Mouse (Mus musculus) forebrain, embryonic 10.5 days (tissue): ENCODE data around the gene Rexo1. TPM values are rescaled to one million over a fixed set of nuclear protein-coding genes. Genes with fewer than 3 reads are reported as not detected.

Experiments used
- DNase-seq: peaks from one replicate; pipeline ENCODE4 v3.0.0-alpha.2; 2017; ENCODE audit warnings: low spot score; ENCODE audit errors: extremely low spot score
- H3K27ac ChIP-seq: fragments of 300-500 bp; sonication (generic); 2 replicates; pipeline ENCODE4 v1.5.1; 2016; ENCODE audit warnings: mild to moderate bottlenecking
- H3K27me3 ChIP-seq: fragments of 300-500 bp; sonication (generic); 2 replicates; pipeline ENCODE4 v1.6.1; 2016; ENCODE audit warnings: mild to moderate bottlenecking; ENCODE audit not compliant: poor library complexity, severe bottlenecking
- H3K36me3 ChIP-seq: fragments of 300-500 bp; sonication (generic); replicated peaks from 2 replicates; pipeline ENCODE4 v1.6.1; 2016; ENCODE audit warnings: mild to moderate bottlenecking, moderate library complexity
- H3K4me1 ChIP-seq: fragments of 300-500 bp; sonication (generic); 2 replicates; pipeline ENCODE4 v1.6.1; 2016
- H3K4me3 ChIP-seq: fragments of 300-500 bp; sonication (generic); 2 replicates; pipeline ENCODE4 v1.5.1; 2016; ENCODE audit warnings: mild to moderate bottlenecking, moderate library complexity
- H3K9me3 ChIP-seq: fragments of 300-500 bp; sonication (generic); 2 replicates; pipeline ENCODE4 v1.6.1; 2016; ENCODE audit warnings: mild to moderate bottlenecking, moderate library complexity
- WGBS: fragments of 180-500 bp; shearing (Covaris S2); methylation state at CpG from one replicate; pipeline ENCODE4 v1.1.7; 2016; 5-methylcytosine and 5-hydroxymethylcytosine counted together
- polyA plus RNA-seq: library from polyadenylated mRNA; unstranded; fragments of >200 nt; fragmentation: Nextera tagmentation; extraction: Ambion mirVana; gene quantifications from 2 replicates; pipeline ENCODE4 v1.2.1, GENCODE M21; 2016

The Rexo1 gene
- polyA plus RNA-seq, 1 experiment from 2014 or later: 34.8 TPM

DNA sequence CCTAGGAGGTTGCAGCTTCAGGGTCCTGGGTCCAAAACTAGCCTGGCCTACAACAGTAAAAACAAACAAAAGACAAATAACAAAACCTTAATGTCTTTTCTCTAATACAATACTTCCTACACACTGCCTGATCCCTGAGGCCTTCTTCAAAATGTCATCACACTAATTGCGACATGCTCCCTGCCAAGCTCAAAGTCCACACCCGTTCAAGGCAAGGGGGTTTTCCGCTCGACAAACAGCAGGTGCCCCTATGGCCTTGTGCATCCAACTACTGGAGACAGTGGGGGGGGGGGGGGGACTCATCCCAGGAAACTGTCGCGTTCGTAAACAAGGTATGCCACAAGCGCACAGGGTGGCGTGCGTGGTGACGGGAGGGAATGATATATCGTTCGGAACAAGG lies 739 bp downstream of the Rexo1 start:
- no peaks in the 10 kb centered on the region for H3K9me3 ChIP-seq
- 2% methylated on average over 13 of the region's 13 CpGs for WGBS
- no peak for DNase-seq
- peak overlapping the region; percentile 95 for H3K27ac ChIP-seq
- no peaks in the 10 kb centered on the region for H3K27me3 ChIP-seq
- peaks cover 51% of the 10 kb centered on the region for H3K4me1 ChIP-seq
- peak overlapping the region; percentile 79 for H3K4me3 ChIP-seq
- H3K36me3 ChIP-seq: peaks cover 10% of the 10 kb centered on the region; the same call in 1 of the 2 replicates

DNA sequence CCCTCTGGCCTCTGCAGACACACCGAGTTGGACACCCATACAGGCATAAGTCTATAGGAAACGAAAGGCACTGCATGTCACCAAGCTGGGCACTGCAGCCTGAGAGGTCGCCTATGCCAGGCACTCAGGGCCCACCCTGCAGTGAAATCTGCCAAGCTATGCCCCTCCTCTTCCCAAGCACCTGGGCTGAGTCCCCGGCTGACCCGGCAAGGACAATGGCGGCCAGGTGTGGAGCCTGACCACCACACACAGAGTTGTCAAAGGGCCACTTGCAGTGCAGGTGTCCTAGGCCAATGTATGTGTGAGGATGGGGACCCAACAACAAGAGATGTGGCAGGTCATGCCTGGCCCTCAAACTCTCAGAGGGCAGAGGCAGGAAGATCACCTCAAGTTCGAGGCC lies 1.9 kb downstream of the Rexo1 start:
- WGBS: 89% methylated on average over 7 of the region's 7 CpGs
- H3K27me3 ChIP-seq: no peaks in the 10 kb centered on the region
- no peaks in the 10 kb centered on the region for H3K9me3 ChIP-seq
- no peak overlapping the region for H3K27ac ChIP-seq
- peaks cover 51% of the 10 kb centered on the region for H3K4me1 ChIP-seq
- DNase-seq: no peak
- peaks cover 6% of the 10 kb centered on the region; the same call in 1 of the 2 replicates for H3K36me3 ChIP-seq
- peak overlapping the region; percentile 79 for H3K4me3 ChIP-seq

- Histone ChIP-seq H3K4me1 (peaks cover 57% of the 10 kb centered on the region), H3K27me3 (no peaks in the 10 kb centered on the region), H3K27ac (no peak overlapping the region), H3K9me3 (no peaks in the 10 kb centered on the region), H3K36me3 (peaks cover 9% of the 10 kb centered on the region; the same call in 1 of the 2 replicates), H3K4me3 (no peak overlapping the region)
- DNase-seq: peak; percentile 75
- WGBS: 39% methylated on average over 5 of the region's 5 CpGs
Measured at GRCm38 (mm10) chr10:80557346-80557965, 3.9 kb downstream of the Rexo1 start.

GRCm38 (mm10) chr10:80553997-80554396 lies 7.4 kb downstream of the Rexo1 start:
- 84% methylated on average over 6 of the region's 6 CpGs for WGBS
- Histone ChIP-seq H3K9me3 (no peaks in the 10 kb centered on the region), H3K27ac (no peak overlapping the region), H3K4me3 (no peak overlapping the region), H3K4me1 (peaks cover 33% of the 10 kb centered on the region), H3K36me3 (peaks cover 29% of the 10 kb centered on the region), H3K27me3 (no peaks in the 10 kb centered on the region)
- no peak for DNase-seq

- no peaks in the 10 kb centered on the region for H3K27me3 ChIP-seq
- 90% methylated on average over 8 of the region's 8 CpGs for WGBS
- no peak overlapping the region for H3K27ac ChIP-seq
- no peak overlapping the region for H3K4me3 ChIP-seq
- DNase-seq: no peak
- peaks cover 33% of the 10 kb centered on the region for H3K4me1 ChIP-seq
- no peaks in the 10 kb centered on the region for H3K9me3 ChIP-seq
- peaks cover 33% of the 10 kb centered on the region for H3K36me3 ChIP-seq
Measured at GRCm38 (mm10) chr10:80553575-80553974, 7.8 kb downstream of the Rexo1 start.

- Histone ChIP-seq H3K4me3 (no peak overlapping the region), H3K27me3 (no peaks in the 10 kb centered on the region), H3K9me3 (no peaks in the 10 kb centered on the region), H3K27ac (no peak overlapping the region), H3K4me1 (peaks cover 23% of the 10 kb centered on the region), H3K36me3 (peaks cover 45% of the 10 kb centered on the region)
- DNase-seq: no peak
- WGBS: 62% methylated on average over 9 of the region's 9 CpGs
Measured at GRCm38 (mm10) chr10:80552364-80552763, 9.0 kb downstream of the Rexo1 start.

- no peaks in the 10 kb centered on the region for H3K9me3 ChIP-seq
- H3K27ac ChIP-seq: no peak overlapping the region
- whole genome bisulfite sequencing: 92% methylated on average over 21 of the region's 21 CpGs
- H3K4me3 ChIP-seq: 0 out of 2 replicates have a peak overlapping the region, but pooled peaks have one; percentile 5
- no peaks in the 10 kb centered on the region for H3K27me3 ChIP-seq
- peaks cover 73% of the 10 kb centered on the region for H3K36me3 ChIP-seq
- peaks cover 14% of the 10 kb centered on the region; the same call in 1 of the 2 replicates for H3K4me1 ChIP-seq
- no peak for DNase-seq
Measured at GRCm38 (mm10) chr10:80549279-80549678, 12.1 kb downstream of the Rexo1 start.

- Histone ChIP-seq H3K27ac (no peak overlapping the region), H3K27me3 (no peaks in the 10 kb centered on the region), H3K36me3 (peaks cover 75% of the 10 kb centered on the region), H3K4me1 (peaks cover 10% of the 10 kb centered on the region; the same call in 1 of the 2 replicates), H3K9me3 (no peaks in the 10 kb centered on the region), H3K4me3 (0 out of 2 replicates have a peak overlapping the region, but pooled peaks have one; percentile 5)
- 75% methylated on average over 10 of the region's 10 CpGs for WGBS
- DNase-seq: peak; percentile 77
Measured at GRCm38 (mm10) chr10:80548428-80549006, 12.8 kb downstream of the Rexo1 start.

- DNase-seq: no peak
- Histone ChIP-seq H3K27ac (no peak overlapping the region), H3K4me1 (peaks cover 7% of the 10 kb centered on the region; the same call in 1 of the 2 replicates), H3K27me3 (no peaks in the 10 kb centered on the region), H3K9me3 (no peaks in the 10 kb centered on the region), H3K4me3 (no peak overlapping the region), H3K36me3 (peaks cover 84% of the 10 kb centered on the region)
- 97% methylated on average over 15 of the region's 15 CpGs for WGBS
Measured at GRCm38 (mm10) chr10:80547539-80547938, 13.8 kb downstream of the Rexo1 start.

DNA sequence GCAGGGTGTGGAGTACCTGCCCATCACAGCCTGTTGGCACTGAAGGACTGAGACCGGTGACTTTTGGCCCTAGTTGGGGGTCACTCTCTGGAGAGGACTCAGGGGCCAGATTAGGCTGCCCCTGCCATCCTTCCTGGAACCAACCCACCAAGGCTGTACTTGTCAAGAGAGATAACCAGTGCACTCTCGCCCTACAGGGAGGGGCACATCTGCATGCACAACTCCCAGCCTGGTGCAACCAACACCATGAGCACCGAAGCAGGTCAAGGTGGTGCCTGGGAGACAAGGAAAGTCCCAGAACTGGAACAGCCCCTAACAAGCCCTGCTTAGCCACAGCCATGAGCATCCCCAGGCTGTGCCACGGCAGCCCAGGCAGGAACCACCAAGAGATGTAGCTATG lies 14.4 kb downstream of the Rexo1 start:
- H3K9me3 ChIP-seq: no peaks in the 10 kb centered on the region
- WGBS: 94% methylated on average over 4 of the region's 4 CpGs
- peaks cover 90% of the 10 kb centered on the region for H3K36me3 ChIP-seq
- H3K27ac ChIP-seq: no peak overlapping the region
- no peak for DNase-seq
- H3K4me1 ChIP-seq: peaks cover 7% of the 10 kb centered on the region; the same call in 1 of the 2 replicates
- H3K27me3 ChIP-seq: no peaks in the 10 kb centered on the region
- H3K4me3 ChIP-seq: no peak overlapping the region

DNA sequence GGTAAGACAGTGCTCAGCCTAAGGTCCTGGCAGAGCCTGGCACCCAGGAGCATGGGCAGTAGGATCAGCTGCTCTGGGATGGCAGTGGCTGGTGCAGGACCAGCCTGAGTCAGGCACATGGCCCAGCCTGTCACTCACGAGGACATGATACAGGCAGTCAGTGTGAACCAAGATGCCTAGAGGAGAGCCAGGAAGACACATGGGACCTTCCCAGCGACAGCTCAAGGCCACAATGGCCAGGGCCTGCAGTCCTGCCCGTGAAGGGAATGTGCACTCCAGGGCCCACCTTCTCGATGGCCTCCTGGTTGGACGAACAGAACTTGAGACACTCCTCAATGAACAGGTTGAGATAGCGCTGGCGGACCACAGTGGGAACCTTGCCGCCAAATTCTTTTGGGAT lies 15.8 kb downstream of the Rexo1 start:
- Histone ChIP-seq H3K27ac (no peak overlapping the region), H3K4me1 (peaks cover 7% of the 10 kb centered on the region; the same call in 1 of the 2 replicates), H3K36me3 (peaks cover 100% of the 10 kb centered on the region), H3K9me3 (no peaks in the 10 kb centered on the region), H3K4me3 (no peak overlapping the region), H3K27me3 (no peaks in the 10 kb centered on the region)
- 90% methylated on average over 8 of the region's 8 CpGs for WGBS
- no peak for DNase-seq

DNA sequence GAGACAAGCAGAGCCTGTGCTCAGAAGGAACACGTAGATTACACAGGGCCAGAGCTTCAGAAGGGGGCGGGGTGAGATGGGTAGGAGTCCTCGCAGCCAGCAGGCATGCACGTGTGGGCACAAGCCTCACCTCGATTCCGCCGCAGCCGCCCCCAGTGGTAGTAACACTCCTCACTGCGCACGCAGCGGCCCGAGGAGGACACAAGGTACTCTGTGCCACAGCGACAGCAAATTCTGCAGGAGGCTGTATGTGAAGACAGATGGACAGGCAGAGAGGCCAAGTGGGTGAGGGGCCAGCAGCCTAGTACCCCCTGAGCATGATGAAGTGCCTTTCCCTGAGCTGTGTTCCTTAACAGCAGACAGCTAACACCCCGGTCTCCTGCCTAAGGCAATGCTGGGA lies 17.5 kb downstream of the Rexo1 start:
- no peak for DNase-seq
- H3K9me3 ChIP-seq: no peaks in the 10 kb centered on the region
- no peak overlapping the region for H3K4me3 ChIP-seq
- H3K27me3 ChIP-seq: peaks cover 2% of the 10 kb centered on the region; the same call in 1 of the 2 replicates
- 93% methylated on average over 14 of the region's 14 CpGs for WGBS
- no peak overlapping the region for H3K27ac ChIP-seq
- H3K4me1 ChIP-seq: peaks cover 14% of the 10 kb centered on the region
- H3K36me3 ChIP-seq: peaks cover 83% of the 10 kb centered on the region

GRCm38 (mm10) chr10:80539493-80539892 lies 21.9 kb downstream of the Rexo1 start:
- WGBS: 59% methylated on average over 5 of the region's 5 CpGs
- Histone ChIP-seq H3K36me3 (peaks cover 39% of the 10 kb centered on the region), H3K9me3 (no peaks in the 10 kb centered on the region), H3K4me3 (peak overlapping the region; percentile 44), H3K27ac (no peak overlapping the region), H3K4me1 (peaks cover 31% of the 10 kb centered on the region), H3K27me3 (peaks cover 46% of the 10 kb centered on the region)
- DNase-seq: no peak
